Mouse (Mus musculus) kidney, adult 2 months (tissue): ENCODE data around the gene Mcat.

Experiments used
- CTCF ChIP-seq: fragments of 200-500 bp; conservative IDR thresholded peaks from 2 replicates; pipeline ENCODE4 v1.5.1; 2011; ENCODE audit warnings: low read depth, mild to moderate bottlenecking, control low read depth, low read length, moderate library complexity, mixed read lengths; ENCODE audit not compliant: insufficient read depth, insufficient read length
- POLR2A ChIP-seq: fragments of 200-500 bp; IDR thresholded peaks from one replicate; pipeline ENCODE4 v1.6.1; 2011; ENCODE audit warnings: low read depth, low read length, control low read depth

DNA sequence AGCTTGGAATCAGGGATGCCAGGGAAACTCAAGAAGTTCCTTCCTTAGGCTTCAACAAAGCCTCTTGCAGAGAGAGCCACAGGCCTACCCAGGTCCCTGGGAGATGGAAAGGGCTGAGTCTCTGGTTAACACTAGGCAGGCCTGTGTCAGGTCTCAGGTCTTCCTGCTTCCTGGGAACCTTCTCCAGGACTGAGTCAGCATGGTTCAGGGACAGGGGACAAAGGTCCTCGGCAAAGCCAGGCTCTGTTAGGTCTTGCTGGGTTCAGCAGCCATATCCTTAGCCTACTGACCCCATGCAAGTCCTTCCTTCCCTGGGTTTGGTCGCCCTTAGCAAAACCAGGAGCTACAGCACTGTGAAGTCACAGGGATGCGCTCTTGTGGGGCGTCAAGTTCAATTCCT, 27.3 kb upstream of the Mcat start:
- TF ChIP-seq CTCF (no peak), POLR2A (no peak)
